In genomic region chr17:80980096-80980495, GRCm38 (mm10) we compare ENCODE assay signal across 20 mouse cellular contexts. TPM values are rescaled to one million over a fixed set of nuclear protein-coding genes. Genes with fewer than 3 reads are reported as not detected.
DNase-seq lines count a peak whose midpoint lies in the region; ATAC-seq and TF ChIP-seq lines count a peak whose summit lies in the region.
"Had no signal": no experiment of that assay in that cellular context is flagged by ENCODE, and none has a peak within 500 bp of the region (broad histone marks: within the 10 kb centered on the region; RNA-seq: fewer than 3 reads in every experiment).

No protein-coding gene starts in this region.

- DNase-seq in heart, adult 11 months = peak; percentile 55
- no peak for DNase-seq in heart, postnatal 25 days (ENCODE audit: low spot score)
- peak; percentile 58 for DNase-seq in lung, embryonic 14.5 days
- peak; percentile 31 for DNase-seq in lung, postnatal 10 days
- no peak for DNase-seq in right cerebral cortex, postnatal 4 days
- no peak for DNase-seq in left cerebral cortex, postnatal 36 days (ENCODE audit: low spot score in 2 of 2)
- DNase-seq in kidney, adult 18-20 months = no peak
- DNase-seq: adrenal gland, postnatal 10 days; cerebellum, adult 11 months; cerebellum, adult 9-10 months; cerebellum, postnatal 36 days; gastrocnemius, postnatal 14 days; heart, postnatal 4 days had no signal

- intact Hi-C loops in heart, postnatal 25 days (cut with DNase I) = loop anchor here (2.0 to 5.0 kb wide), 3 partner anchors 48 to 228 kb away; no protein-coding TSS in a partner anchor
- intact Hi-C loops in left cerebral cortex, postnatal 36 days (cut with DNase I) = loop anchor here (5.0 kb wide), 2 partner anchors 33 to 103 kb away; no protein-coding TSS in a partner anchor

- H3K9ac ChIP-seq in lung, embryonic 14.5 days = no peak overlapping the region
- H3K9ac ChIP-seq: embryonic facial prominence, embryonic 13.5 days; forebrain, embryonic 12.5 days; heart, embryonic 13.5 days; hindbrain, embryonic 13.5 days had no signal

- H3K4me2 ChIP-seq in lung, embryonic 14.5 days = no peak overlapping the region
- H3K4me2 ChIP-seq: embryonic facial prominence, embryonic 13.5 days; forebrain, embryonic 12.5 days; heart, embryonic 13.5 days; hindbrain, embryonic 13.5 days had no signal

- no peak overlapping the region for H3K4me3 ChIP-seq in lung, embryonic 14.5 days (ENCODE audit: low read depth, low read length)
- H3K4me3 ChIP-seq: embryonic facial prominence, embryonic 13.5 days; forebrain, embryonic 12.5 days; heart, embryonic 13.5 days; hindbrain, embryonic 13.5 days had no signal

- no peaks in the 10 kb centered on the region for H3K9me3 ChIP-seq in lung, embryonic 14.5 days (ENCODE audit: low read depth, low read length)
- H3K9me3 ChIP-seq: embryonic facial prominence, embryonic 13.5 days; forebrain, embryonic 12.5 days; heart, embryonic 13.5 days; hindbrain, embryonic 13.5 days had no signal

- WGBS in lung, embryonic 14.5 days = 55% methylated on average over 10 of the region's 10 CpGs

- H3K4me1 ChIP-seq in lung, embryonic 14.5 days (ENCODE audit: insufficient read depth) = no peaks in the 10 kb centered on the region
- H3K4me1 ChIP-seq: embryonic facial prominence, embryonic 13.5 days had no signal

- H3K27ac ChIP-seq in lung, embryonic 14.5 days (ENCODE audit: low read depth) = no peak overlapping the region
- H3K27ac ChIP-seq: embryonic facial prominence, embryonic 13.5 days; forebrain, embryonic 12.5 days; heart, embryonic 13.5 days; hindbrain, embryonic 13.5 days had no signal

- H3K36me3 ChIP-seq in lung, embryonic 14.5 days (ENCODE audit: insufficient read depth) = no peaks in the 10 kb centered on the region
- H3K36me3 ChIP-seq: embryonic facial prominence, embryonic 13.5 days; forebrain, embryonic 12.5 days; heart, embryonic 13.5 days; hindbrain, embryonic 13.5 days had no signal

- ATAC-seq in lung, embryonic 14.5 days (ENCODE audit: insufficient read depth) = 0 out of 2 replicates have a peak, but pooled peaks have one; percentile 29
- ATAC-seq: forebrain, embryonic 16.5 days had no signal

- TF ChIP-seq CTCF in lung, embryonic 14.5 days (IDR thresholded peaks at IDR 0.05; ENCODE audit: low read depth) = no peak

- H3K27me3 ChIP-seq in lung, embryonic 14.5 days (ENCODE audit: insufficient read depth, low read length) = no peaks in the 10 kb centered on the region
- H3K27me3 ChIP-seq: forebrain, embryonic 12.5 days; heart, embryonic 13.5 days; hindbrain, embryonic 13.5 days had no signal

RNA-seq across cellular contexts. Expression of gene Tmem178, which starts 35.7 kb away (rescaled TPM):
- total RNA-seq in heart, postnatal 25 days (2021) = under 1 TPM; 0.34 to 0.45 TPM
- polyA plus RNA-seq in lung, embryonic 14.5 days (2014; fragmentation: Nextera tagmentation; extraction: Ambion mirVana) = 13.6 and 14.5 TPM in 2 replicates
- total RNA-seq in left cerebral cortex, postnatal 36 days (2021) = 100 to 1,000 TPM; 112 to 136 TPM
- total RNA-seq: MEL had no signal
- polyA plus RNA-seq: C2C12 had no signal

Comparison
In these comparisons a context has a peak if more than half of its experiments do, and no peak if none do; other contexts are left out.
1. DNase-seq: peak in heart, adult 11 months (single experiment), lung, embryonic 14.5 days (single experiment) and lung, postnatal 10 days (single experiment); none in heart, postnatal 25 days (single experiment), right cerebral cortex, postnatal 4 days (single experiment), left cerebral cortex, postnatal 36 days (0 of 2) and kidney, adult 18-20 months (single experiment).
2. RNA of gene Tmem178, which starts 35.7 kb away (total RNA-seq): 112 to 136 TPM in left cerebral cortex, postnatal 36 days; 0.34 to 0.45 TPM in heart, postnatal 25 days; every median in the first group is over 10 times any median in the second.